Mouse (Mus musculus): ENCODE data around the gene Mvd.

GRCm38 (mm10) chr8:122439336-122439735 lies 3.9 kb downstream of the Mvd start:
- TF ChIP-seq MYC (IDR thresholded peaks at IDR 0.05; ENCODE audit: low read depth, low read length) (no peak), NRF1 (IDR thresholded peaks at IDR 0.05; ENCODE audit: insufficient read depth, low read depth, low read length, poor library complexity, severe bottlenecking) (no peak), POLR2AphosphoS2 (IDR thresholded peaks at IDR 0.05; ENCODE audit: low read length) (no peak), MYB (IDR thresholded peaks at IDR 0.05; ENCODE audit: low read depth, low read length) (no peak), ZC3H11A (IDR thresholded peaks at IDR 0.05; ENCODE audit: low read depth, low read length) (no peak), HCFC1 (IDR thresholded peaks at IDR 0.05; ENCODE audit: low read depth, low read length) (no peak), MAFK (IDR thresholded peaks at IDR 0.05; ENCODE audit: borderline replicate concordance, low read depth, low read length) (no peak), POLR2A (IDR thresholded peaks at IDR 0.05; ENCODE audit: control insufficient read depth in 1 of 2, insufficient read depth in 1 of 2, low read depth in 1 of 2, low read length in 2 of 2, poor library complexity in 1 of 2) (no peak), CTCF (IDR thresholded peaks at IDR 0.05 in 2 of 3, conservative IDR thresholded peaks at IDR 0.05 in 1 of 3; ENCODE audit: control insufficient read depth in 1 of 3, insufficient read depth in 1 of 3, low read depth in 2 of 3, low read length in 3 of 3, poor library complexity in 1 of 3, severe bottlenecking in 1 of 3) (no peak), ETS1 (IDR thresholded peaks at IDR 0.05; ENCODE audit: low read depth, low read length) (no peak)

Measured in MEL (cell line).